ENCODE assay signal across 13 mouse cellular contexts in the genomic region with DNA sequence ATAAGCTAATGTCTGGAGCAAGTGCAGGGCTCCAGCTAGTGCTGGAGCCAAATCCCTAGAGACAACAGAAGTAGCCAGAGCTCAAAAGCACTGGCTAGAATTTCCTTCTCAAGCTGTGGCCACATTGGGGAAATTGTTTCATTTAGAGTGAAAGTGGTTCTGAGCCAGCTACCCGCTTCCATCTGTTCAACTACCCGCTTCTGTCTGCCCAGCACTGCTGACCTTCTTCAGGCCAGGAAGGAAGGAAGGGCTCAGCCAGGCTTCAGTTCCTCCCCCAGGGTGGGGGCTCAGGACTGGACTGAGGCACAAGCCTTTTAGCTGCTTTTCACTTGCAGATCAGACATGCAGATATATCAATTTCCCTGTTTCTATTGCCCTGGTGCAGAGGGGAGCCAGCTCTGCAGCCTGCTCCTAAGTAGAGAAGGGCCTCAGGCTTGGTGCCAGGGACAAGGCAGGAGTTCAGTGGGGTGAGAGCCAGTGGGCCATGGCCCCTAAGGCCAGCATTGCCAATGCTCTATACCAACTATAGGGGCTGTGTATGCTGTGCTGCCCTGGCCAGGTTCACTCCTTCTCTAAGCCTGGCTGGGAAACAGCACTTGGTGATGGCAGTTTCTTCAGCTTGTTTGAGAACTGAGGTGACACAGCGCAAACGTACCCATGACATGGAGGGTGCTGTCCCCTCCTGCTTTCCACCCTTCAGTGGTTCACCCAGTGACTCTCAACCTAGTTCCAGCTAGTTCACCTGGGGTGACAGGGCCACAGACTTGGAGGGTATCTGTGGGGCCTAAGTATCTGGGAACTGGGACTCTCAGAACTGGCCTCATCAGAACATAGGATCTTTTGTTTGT. TPM values are rescaled to one million over a fixed set of nuclear protein-coding genes. Genes with fewer than 3 reads are reported as not detected.
DNase-seq lines count a peak whose midpoint lies in the region; ATAC-seq and TF ChIP-seq lines count a peak whose summit lies in the region.
"Had no signal": no experiment of that assay in that cellular context is flagged by ENCODE, and none has a peak within 500 bp of the region (broad histone marks: within the 10 kb centered on the region; RNA-seq: fewer than 3 reads in every experiment).

No protein-coding gene starts in this region.

- H3K4me3 ChIP-seq in gastrocnemius, adult 2 months: no peak overlapping the region; the same call in 1 of the 2 replicates
- no peak overlapping the region for H3K4me3 ChIP-seq in liver, embryonic 16.5 days (ENCODE audit: low read depth, low read length)
- H3K4me3 ChIP-seq in liver, embryonic 12.5 days: no peak overlapping the region
- H3K4me3 ChIP-seq in bone marrow, adult 2 months (replicated peaks; ENCODE audit: control insufficient read depth, low read depth, low read length): no peak overlapping the region
- H3K4me3 ChIP-seq in intestine, embryonic 16.5 days (ENCODE audit: low read length): no peak overlapping the region
- H3K4me3 ChIP-seq: hindbrain, embryonic 13.5 days; limb, embryonic 13.5 days had no signal

- WGBS in liver, embryonic 16.5 days (ENCODE audit: insufficient replicate concordance): 42% methylated on average over 4 of the region's 4 CpGs
- 51% methylated on average over 4 of the region's 4 CpGs for WGBS in liver, embryonic 12.5 days (ENCODE audit: insufficient replicate concordance)
- WGBS in bone marrow, adult 2 months: 49% methylated on average over 4 of the region's 4 CpGs
- 80% methylated on average over 4 of the region's 4 CpGs for WGBS in intestine, embryonic 16.5 days

- no peaks in the 10 kb centered on the region for H3K27me3 ChIP-seq in liver, embryonic 16.5 days (ENCODE audit: control insufficient read depth, insufficient read depth, low read depth, low read length)
- H3K27me3 ChIP-seq in liver, embryonic 12.5 days (replicated peaks): no peaks in the 10 kb centered on the region
- no peaks in the 10 kb centered on the region for H3K27me3 ChIP-seq in intestine, embryonic 16.5 days (replicated peaks; ENCODE audit: control insufficient read depth, insufficient read depth, low read length)
- H3K27me3 ChIP-seq: hindbrain, embryonic 13.5 days; limb, embryonic 13.5 days had no signal

- peak; percentile 38 for DNase-seq in gastrocnemius, adult 2 months
- no peak for DNase-seq in gastrocnemius, adult 8-10 months (ENCODE audit: low spot score in 2 of 2)
- DNase-seq in induced T-regulatory cell, adult 2 months (ENCODE audit: low read depth): peak; percentile 49
- no peak for DNase-seq in retina, embryonic 14.5 days (ENCODE audit: low spot score)
- DNase-seq: thymus, adult 18-20 months had no signal

- H3K36me3 ChIP-seq in liver, embryonic 16.5 days (ENCODE audit: control insufficient read depth, insufficient read depth): no peaks in the 10 kb centered on the region
- no peaks in the 10 kb centered on the region for H3K36me3 ChIP-seq in liver, embryonic 12.5 days
- no peaks in the 10 kb centered on the region for H3K36me3 ChIP-seq in intestine, embryonic 16.5 days (ENCODE audit: control insufficient read depth, insufficient read depth, low read length)
- H3K36me3 ChIP-seq: hindbrain, embryonic 13.5 days; limb, embryonic 13.5 days had no signal

- no peak overlapping the region for H3K4me2 ChIP-seq in liver, embryonic 16.5 days (ENCODE audit: low read depth, low read length)
- no peak overlapping the region for H3K4me2 ChIP-seq in liver, embryonic 12.5 days
- H3K4me2 ChIP-seq in intestine, embryonic 16.5 days (ENCODE audit: low read depth, low read length): no peak overlapping the region
- H3K4me2 ChIP-seq: hindbrain, embryonic 13.5 days; limb, embryonic 13.5 days; midbrain, embryonic 11.5 days had no signal

- no peak overlapping the region for H3K9ac ChIP-seq in liver, embryonic 16.5 days (ENCODE audit: low read depth, low read length)
- H3K9ac ChIP-seq in liver, embryonic 12.5 days: no peak overlapping the region
- no peak overlapping the region for H3K9ac ChIP-seq in intestine, embryonic 16.5 days (ENCODE audit: low read depth, low read length)
- H3K9ac ChIP-seq: hindbrain, embryonic 13.5 days; limb, embryonic 13.5 days had no signal

- no peaks in the 10 kb centered on the region for H3K4me1 ChIP-seq in liver, embryonic 16.5 days (ENCODE audit: control insufficient read depth, low read depth, low read length)
- no peaks in the 10 kb centered on the region; the same call in 1 of the 2 replicates for H3K4me1 ChIP-seq in liver, embryonic 12.5 days
- H3K4me1 ChIP-seq in bone marrow, adult 2 months (ENCODE audit: control insufficient read depth, insufficient read depth, low read length): peaks cover 2% of the 10 kb centered on the region; the same call in 1 of the 2 replicates
- peaks cover 3% of the 10 kb centered on the region; the same call in 1 of the 2 replicates for H3K4me1 ChIP-seq in intestine, embryonic 16.5 days (ENCODE audit: control insufficient read depth, insufficient read depth, low read length)

- TF ChIP-seq CTCF in gastrocnemius, adult 2 months (IDR thresholded peaks at IDR 0.05): no peak
- no peak for TF ChIP-seq CTCF in bone marrow, adult 2 months (IDR thresholded peaks at IDR 0.05; ENCODE audit: control insufficient read depth, insufficient read depth, low read length)

- no peak for ATAC-seq in liver, embryonic 16.5 days (ENCODE audit: low read depth)
- no peak for ATAC-seq in liver, embryonic 12.5 days
- no peak for ATAC-seq in intestine, embryonic 16.5 days
- ATAC-seq: activated CD4-positive, CD25-positive, alpha-beta regulatory T cell, adult 4 months had no signal

- H3K9me3 ChIP-seq in liver, embryonic 16.5 days (replicated peaks; ENCODE audit: control insufficient read depth, low read length): no peaks in the 10 kb centered on the region
- no peaks in the 10 kb centered on the region for H3K9me3 ChIP-seq in liver, embryonic 12.5 days (replicated peaks)
- H3K9me3 ChIP-seq in intestine, embryonic 16.5 days (ENCODE audit: control insufficient read depth, low read length): no peaks in the 10 kb centered on the region
- H3K9me3 ChIP-seq: hindbrain, embryonic 13.5 days; limb, embryonic 13.5 days had no signal

- no peak for TF ChIP-seq POLR2A in bone marrow, adult 2 months (IDR thresholded peaks at IDR 0.05; ENCODE audit: borderline replicate concordance, control insufficient read depth, low read depth, low read length)

- intact Hi-C loops in gastrocnemius, adult 2 months (cut with DNase I): no loop called here

- H3K27ac ChIP-seq in gastrocnemius, adult 2 months: peak overlapping the region; percentile 48
- H3K27ac ChIP-seq in liver, embryonic 16.5 days (ENCODE audit: low read length): 0 out of 2 replicates have a peak overlapping the region, but pooled peaks have one; percentile 24
- no peak overlapping the region for H3K27ac ChIP-seq in liver, embryonic 12.5 days
- peak overlapping the region; percentile 8 for H3K27ac ChIP-seq in bone marrow, adult 2 months (ENCODE audit: control insufficient read depth, insufficient read depth, low read depth, low read length, poor library complexity)
- no peak overlapping the region for H3K27ac ChIP-seq in intestine, embryonic 16.5 days (ENCODE audit: low read length)
- H3K27ac ChIP-seq: hindbrain, embryonic 13.5 days; limb, embryonic 13.5 days had no signal

RNA-seq across cellular contexts. Expression of gene Grap, which starts 6.2 kb away (rescaled TPM):
- total RNA-seq in gastrocnemius, adult 2 months (2021): 1 to 10 TPM; 3.2 to 3.3 TPM
- total RNA-seq in gastrocnemius, adult 8-10 months (2022): 1 to 10 TPM; 2.2 to 3.7 (median 3.2) TPM
- polyA plus RNA-seq in liver, embryonic 16.5 days (2015; fragmentation: Nextera tagmentation; extraction: Ambion mirVana): 4.8 TPM in 2 replicates
- polyA plus RNA-seq in liver, embryonic 12.5 days (2016; fragmentation: Nextera tagmentation; extraction: Ambion mirVana): 6.4 and 8.8 TPM in 2 replicates
- polyA plus RNA-seq in bone marrow, adult 2 months (2011; ENCODE audit: insufficient read depth, insufficient read length, low replicate concordance, missing spikeins): 8.2 and 11.8 TPM in 2 replicates
- polyA plus RNA-seq in intestine, embryonic 16.5 days (2015; fragmentation: Nextera tagmentation; extraction: Ambion mirVana): 7.2 and 8.6 TPM in 2 replicates

RNA-seq across cellular contexts. Expression of gene Fam83g, which starts 24.7 kb away (rescaled TPM):
- under 1 TPM; 0.28 to 0.33 TPM for total RNA-seq in gastrocnemius, adult 2 months (2021)
- total RNA-seq in gastrocnemius, adult 8-10 months (2022): 1 to 10 TPM in 1 of 4 experiments, under 1 TPM in 3; 0.36 to 1.0 (median 0.77) TPM
- 6.2 and 6.5 TPM in 2 replicates for polyA plus RNA-seq in liver, embryonic 16.5 days (2015; fragmentation: Nextera tagmentation; extraction: Ambion mirVana)
- polyA plus RNA-seq in liver, embryonic 12.5 days (2016; fragmentation: Nextera tagmentation; extraction: Ambion mirVana): 8.2 and 8.5 TPM in 2 replicates
- polyA plus RNA-seq in bone marrow, adult 2 months (2011; ENCODE audit: insufficient read depth, insufficient read length, low replicate concordance, missing spikeins): not detected in 2 replicates
- 9.6 and 12.9 TPM in 2 replicates for polyA plus RNA-seq in intestine, embryonic 16.5 days (2015; fragmentation: Nextera tagmentation; extraction: Ambion mirVana)

Comparison
In these comparisons a context has a peak if more than half of its experiments do, and no peak if none do; other contexts are left out.
1. DNase-seq: peak in gastrocnemius, adult 2 months (single experiment) and induced T-regulatory cell, adult 2 months (single experiment); none in gastrocnemius, adult 8-10 months (0 of 2) and retina, embryonic 14.5 days (single experiment).
2. H3K27ac ChIP-seq: peak in gastrocnemius, adult 2 months (single experiment), liver, embryonic 16.5 days (single experiment) and bone marrow, adult 2 months (single experiment); none in liver, embryonic 12.5 days (single experiment) and intestine, embryonic 16.5 days (single experiment).